Mouse (Mus musculus): ENCODE data around the gene Med15. TPM values are rescaled to one million over a fixed set of nuclear protein-coding genes. Genes with fewer than 3 reads are reported as not detected.

Gene Med15
- polyA plus RNA-seq, 1 experiment from 2014 or later, result 59.4 TPM

DNA sequence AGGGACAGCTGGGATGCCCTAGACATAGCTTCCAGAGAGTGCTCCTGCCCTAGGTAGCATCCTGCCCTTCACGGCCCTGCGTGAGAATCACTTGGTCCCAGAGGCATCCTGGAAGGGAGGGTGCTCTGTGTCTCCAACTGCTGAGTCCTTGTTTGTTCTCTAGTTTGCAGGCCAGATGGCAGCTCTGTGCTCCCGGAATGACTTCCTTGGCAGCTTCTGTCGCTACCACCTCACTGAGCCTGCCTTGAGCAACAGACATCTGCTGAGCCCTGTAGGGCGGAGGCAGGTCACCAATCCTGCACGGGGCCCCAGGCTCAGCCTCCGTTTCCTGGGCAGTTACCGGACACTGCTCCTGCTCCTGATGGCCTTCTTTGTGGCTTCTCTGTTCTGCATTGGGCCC is 90.4 kb downstream of the Med15 start:
- WGBS, result 86% methylated on average over 8 of the region's 8 CpGs
- peaks cover 33% of the 10 kb centered on the region; the same call in 1 of the 2 replicates for H3K36me3 ChIP-seq (replicated peaks)

GRCm38 (mm10) chr16:17641301-17641700 is 91.4 kb downstream of the Med15 start:
- H3K4me2 ChIP-seq, result no peak overlapping the region
- no peaks in the 10 kb centered on the region for H3K27me3 ChIP-seq (replicated peaks)
- no peak for ATAC-seq (replicated peaks)
- H3K36me3 ChIP-seq (replicated peaks), result peaks cover 33% of the 10 kb centered on the region; the same call in 1 of the 2 replicates
- H3K9me3 ChIP-seq, result no peaks in the 10 kb centered on the region
- H3K27ac ChIP-seq, result no peak overlapping the region
- 87% methylated on average over 6 of the region's 6 CpGs for WGBS
- H3K4me1 ChIP-seq, result peaks cover 4% of the 10 kb centered on the region
- H3K9ac ChIP-seq, result no peak overlapping the region
- no peak overlapping the region for H3K4me3 ChIP-seq

More for the DNA sequence above, 90.4 kb downstream of the Med15 start:
- no peaks in the 10 kb centered on the region for H3K27me3 ChIP-seq (replicated peaks)
- no peaks in the 10 kb centered on the region for H3K9me3 ChIP-seq
- H3K9ac ChIP-seq, result no peak overlapping the region
- no peak overlapping the region for H3K27ac ChIP-seq
- H3K4me1 ChIP-seq, result peaks cover 12% of the 10 kb centered on the region
- ATAC-seq (replicated peaks), result no peak
- H3K4me2 ChIP-seq, result no peak overlapping the region
- no peak overlapping the region for H3K4me3 ChIP-seq

GRCm38 (mm10) chr16:17640706-17641105 is 92.0 kb downstream of the Med15 start:
- WGBS, result 88% methylated on average over 9 of the region's 9 CpGs
- H3K36me3 ChIP-seq (replicated peaks), result peaks cover 33% of the 10 kb centered on the region; the same call in 1 of the 2 replicates

DNA sequence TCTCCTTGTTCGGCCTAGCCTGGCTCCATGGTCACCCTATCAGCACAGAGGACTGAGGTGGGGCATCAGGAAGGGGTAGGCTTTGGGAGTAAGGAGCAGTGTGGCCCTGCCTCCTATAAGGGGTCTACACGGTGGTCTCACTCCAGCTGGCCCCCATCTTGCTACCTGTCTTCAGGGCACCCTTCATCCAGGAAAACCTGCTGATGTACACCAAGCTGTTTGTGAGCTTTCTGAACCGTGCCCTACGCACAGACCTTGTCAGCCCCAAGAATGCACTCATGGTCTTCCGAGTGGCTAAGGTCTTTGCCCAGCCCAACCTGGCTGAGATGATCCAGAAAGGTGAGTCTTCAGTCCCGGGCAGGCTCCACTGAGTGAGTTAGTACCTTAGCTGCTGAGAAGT is 92.7 kb downstream of the Med15 start:
- Histone ChIP-seq H3K36me3 (replicated peaks) (peaks cover 33% of the 10 kb centered on the region; the same call in 1 of the 2 replicates), H3K4me1 (no peaks in the 10 kb centered on the region)
- 94% methylated on average over 6 of the region's 6 CpGs for WGBS

More at GRCm38 (mm10) chr16:17640706-17641105, 92.0 kb downstream of the Med15 start:
- H3K27ac ChIP-seq, result no peak overlapping the region
- H3K27me3 ChIP-seq (replicated peaks), result no peaks in the 10 kb centered on the region
- no peaks in the 10 kb centered on the region for H3K4me1 ChIP-seq
- no peak overlapping the region for H3K4me2 ChIP-seq
- no peak overlapping the region for H3K4me3 ChIP-seq
- H3K9me3 ChIP-seq, result no peaks in the 10 kb centered on the region
- no peak for ATAC-seq (replicated peaks)
- H3K9ac ChIP-seq, result no peak overlapping the region

GRCm38 (mm10) chr16:17639081-17639480 is 93.6 kb downstream of the Med15 start:
- Histone ChIP-seq H3K4me1 (no peaks in the 10 kb centered on the region), H3K27ac (no peak overlapping the region), H3K36me3 (replicated peaks) (peaks cover 33% of the 10 kb centered on the region; the same call in 1 of the 2 replicates), H3K4me3 (no peak overlapping the region), H3K4me2 (no peak overlapping the region), H3K9ac (no peak overlapping the region), H3K27me3 (replicated peaks) (no peaks in the 10 kb centered on the region), H3K9me3 (no peaks in the 10 kb centered on the region)
- WGBS, result 88% methylated on average over 3 of the region's 3 CpGs
- ATAC-seq (replicated peaks), result no peak

More for the DNA sequence above, 92.7 kb downstream of the Med15 start:
- Histone ChIP-seq H3K9ac (no peak overlapping the region), H3K9me3 (no peaks in the 10 kb centered on the region), H3K27me3 (replicated peaks) (no peaks in the 10 kb centered on the region), H3K4me2 (no peak overlapping the region), H3K4me3 (no peak overlapping the region), H3K27ac (no peak overlapping the region)
- no peak for ATAC-seq (replicated peaks)

DNA sequence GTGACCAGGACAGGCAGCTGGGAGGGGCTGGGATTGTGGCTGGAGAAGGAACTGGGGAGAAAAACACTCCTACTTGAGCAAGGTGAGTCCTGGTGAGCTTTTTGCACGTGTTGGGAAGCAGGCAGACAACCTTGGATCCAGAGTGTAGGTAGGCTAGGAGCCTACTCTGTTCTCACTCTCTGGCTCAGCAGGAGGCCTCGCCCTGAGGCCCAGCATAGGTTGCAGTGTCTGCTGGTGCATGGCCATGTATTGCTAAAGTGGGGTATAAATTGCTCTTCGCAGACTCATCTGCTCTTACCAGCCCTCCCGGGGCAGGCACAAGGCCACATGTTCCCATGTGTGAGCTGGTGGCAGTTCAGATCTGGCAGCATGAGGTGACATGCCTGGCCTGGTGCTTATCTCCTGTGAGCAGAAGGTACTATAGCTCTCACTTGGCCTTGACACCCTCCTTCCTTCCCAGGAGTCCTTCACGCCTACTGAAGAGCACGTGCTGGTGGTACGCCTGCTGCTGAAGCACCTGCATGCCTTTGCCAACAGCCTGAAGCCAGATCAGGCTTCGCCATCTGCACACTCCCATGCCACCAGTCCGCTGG is 94.6 kb downstream of the Med15 start:
- WGBS, result 92% methylated on average over 9 of the region's 9 CpGs
- Histone ChIP-seq H3K9ac (no peak overlapping the region), H3K4me3 (no peak overlapping the region), H3K4me2 (no peak overlapping the region), H3K9me3 (no peaks in the 10 kb centered on the region), H3K36me3 (replicated peaks) (peaks cover 38% of the 10 kb centered on the region; the same call in 1 of the 2 replicates), H3K27ac (no peak overlapping the region), H3K4me1 (no peaks in the 10 kb centered on the region), H3K27me3 (replicated peaks) (no peaks in the 10 kb centered on the region)
- no peak for ATAC-seq (replicated peaks)

- ATAC-seq (replicated peaks), result no peak
- Histone ChIP-seq H3K27me3 (replicated peaks) (no peaks in the 10 kb centered on the region), H3K27ac (no peak overlapping the region), H3K36me3 (replicated peaks) (peaks cover 38% of the 10 kb centered on the region; the same call in 1 of the 2 replicates), H3K9me3 (no peaks in the 10 kb centered on the region), H3K4me3 (no peak overlapping the region), H3K9ac (no peak overlapping the region), H3K4me1 (no peaks in the 10 kb centered on the region), H3K4me2 (no peak overlapping the region)
- 81% methylated on average over 2 of the region's 2 CpGs for WGBS
Observed at GRCm38 (mm10) chr16:17637610-17638009, 95.1 kb downstream of the Med15 start.

GRCm38 (mm10) chr16:17636904-17637303 is 95.8 kb downstream of the Med15 start:
- H3K36me3 ChIP-seq (replicated peaks), result peaks cover 44% of the 10 kb centered on the region; the same call in 1 of the 2 replicates
- WGBS, result 86% methylated on average over 2 of the region's 2 CpGs

DNA sequence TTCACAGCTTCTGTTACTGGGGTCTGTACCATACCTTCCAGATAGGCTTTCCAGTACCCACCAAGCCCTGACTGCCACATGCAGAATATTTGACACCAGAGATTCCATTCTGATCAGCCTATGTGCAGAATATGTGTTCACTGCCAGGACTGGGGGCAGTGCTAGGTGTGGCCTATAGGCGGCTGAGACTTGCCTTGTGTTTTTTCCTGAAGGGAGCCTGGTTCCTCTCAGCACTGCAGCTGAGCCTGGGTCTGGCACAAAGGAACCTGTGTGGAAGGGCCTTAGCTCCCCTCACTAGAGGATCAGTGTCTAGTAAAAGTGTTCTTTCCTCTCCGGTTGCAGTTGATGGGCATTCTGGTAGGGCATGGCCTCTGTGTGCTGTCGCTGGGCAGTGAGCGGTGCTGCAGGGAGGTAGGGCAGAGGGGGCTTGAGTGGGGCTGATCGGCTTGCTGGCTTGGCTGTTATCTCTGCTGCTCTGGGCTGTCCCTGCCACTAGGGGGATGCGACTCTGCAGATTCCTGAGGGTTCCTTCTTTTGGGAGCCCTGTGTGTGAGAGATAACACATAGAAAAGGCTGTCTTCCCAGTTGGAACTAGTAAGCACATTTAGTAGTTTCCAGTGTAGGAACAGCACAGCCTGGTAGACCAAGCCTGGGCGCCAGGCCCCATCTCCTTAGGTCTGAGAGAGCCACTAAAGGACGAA is 99.1 kb downstream of the Med15 start:
- 75% methylated on average over 8 of the region's 8 CpGs for WGBS
- peaks cover 32% of the 10 kb centered on the region for H3K36me3 ChIP-seq (replicated peaks)
- ATAC-seq (replicated peaks), result no peak

More at GRCm38 (mm10) chr16:17636904-17637303, 95.8 kb downstream of the Med15 start:
- no peak overlapping the region for H3K9ac ChIP-seq
- no peaks in the 10 kb centered on the region for H3K9me3 ChIP-seq
- H3K4me2 ChIP-seq, result no peak overlapping the region
- no peaks in the 10 kb centered on the region for H3K4me1 ChIP-seq
- ATAC-seq (replicated peaks), result no peak
- no peak overlapping the region for H3K4me3 ChIP-seq
- H3K27me3 ChIP-seq (replicated peaks), result no peaks in the 10 kb centered on the region
- no peak overlapping the region for H3K27ac ChIP-seq

GRCm38 (mm10) chr16:17632580-17632979 is 100.1 kb downstream of the Med15 start:
- peaks cover 39% of the 10 kb centered on the region for H3K36me3 ChIP-seq (replicated peaks)

More for the DNA sequence above, 99.1 kb downstream of the Med15 start:
- Histone ChIP-seq H3K9ac (no peak overlapping the region), H3K4me1 (no peaks in the 10 kb centered on the region), H3K4me2 (no peak overlapping the region), H3K27ac (no peak overlapping the region), H3K9me3 (no peaks in the 10 kb centered on the region), H3K4me3 (no peak overlapping the region), H3K27me3 (replicated peaks) (no peaks in the 10 kb centered on the region)

DNA sequence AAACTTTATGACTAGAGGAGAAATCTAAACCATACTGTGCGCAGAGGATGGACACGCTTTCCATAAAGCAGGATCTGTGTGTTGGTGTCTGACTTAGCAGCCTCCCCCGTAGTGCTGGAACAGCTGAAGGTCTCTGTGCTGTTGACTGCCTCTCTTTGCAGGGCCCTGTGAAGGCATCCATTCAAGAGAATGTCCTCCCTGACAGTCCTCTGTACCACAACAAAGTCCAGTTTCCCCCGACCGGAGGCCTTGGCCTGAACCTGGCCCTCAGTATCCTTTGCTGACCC is 106.5 kb downstream of the Med15 start:
- Histone ChIP-seq H3K27me3 (replicated peaks) (no peaks in the 10 kb centered on the region), H3K4me1 (no peaks in the 10 kb centered on the region), H3K4me2 (no peak overlapping the region), H3K9ac (no peak overlapping the region), H3K27ac (no peak overlapping the region), H3K9me3 (no peaks in the 10 kb centered on the region), H3K36me3 (replicated peaks) (peaks cover 56% of the 10 kb centered on the region), H3K4me3 (no peak overlapping the region)
- WGBS, result 97% methylated on average over 5 of the region's 5 CpGs
- ATAC-seq (replicated peaks), result no peak

More at GRCm38 (mm10) chr16:17632580-17632979, 100.1 kb downstream of the Med15 start:
- Histone ChIP-seq H3K27ac (no peak overlapping the region), H3K4me2 (no peak overlapping the region), H3K4me3 (no peak overlapping the region), H3K27me3 (replicated peaks) (no peaks in the 10 kb centered on the region), H3K9ac (no peak overlapping the region), H3K4me1 (no peaks in the 10 kb centered on the region), H3K9me3 (no peaks in the 10 kb centered on the region)
- ATAC-seq (replicated peaks), result no peak
- WGBS, result 97% methylated on average over 2 of the region's 2 CpGs

DNA sequence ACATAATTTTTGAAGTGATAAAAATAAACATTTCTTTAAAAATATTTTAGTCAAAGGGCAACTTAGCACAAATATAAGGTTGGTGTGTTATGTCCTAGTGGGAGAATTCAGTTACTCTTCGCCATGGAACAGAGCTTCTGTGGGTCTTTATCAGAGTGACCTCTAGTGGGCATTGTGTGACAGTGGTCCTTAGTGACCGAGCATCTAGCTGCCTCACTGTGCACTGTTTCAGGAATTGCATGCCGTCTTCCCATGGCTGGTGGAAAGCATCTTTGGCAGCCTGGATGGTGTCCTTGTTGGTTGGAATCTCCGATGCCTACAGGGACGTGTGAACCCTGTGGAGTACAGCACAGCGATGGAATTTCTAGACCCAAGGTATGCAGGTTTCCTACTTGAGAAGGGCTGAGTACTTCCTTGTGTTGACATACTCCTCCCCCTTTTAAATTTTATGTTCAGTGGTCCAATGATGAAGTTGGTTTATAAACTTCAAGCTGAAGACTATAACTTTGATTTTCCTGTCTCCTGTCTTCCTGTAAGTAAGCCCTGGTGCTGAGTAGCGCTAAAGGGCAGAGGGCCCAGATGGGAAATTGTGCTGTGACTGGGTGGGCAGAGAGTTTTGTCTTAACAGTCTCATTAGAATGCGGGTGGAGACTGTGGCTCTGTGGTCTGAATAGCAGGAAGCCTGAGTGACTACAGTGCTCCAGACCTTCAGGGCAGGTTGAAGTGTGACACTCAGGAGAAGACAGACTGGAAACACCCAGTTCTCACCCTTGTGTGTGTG is 107.0 kb downstream of the Med15 start:
- no peak overlapping the region for H3K4me3 ChIP-seq

More for the DNA sequence above, 107.0 kb downstream of the Med15 start:
- Histone ChIP-seq H3K36me3 (replicated peaks) (peaks cover 53% of the 10 kb centered on the region), H3K27me3 (replicated peaks) (no peaks in the 10 kb centered on the region), H3K9me3 (no peaks in the 10 kb centered on the region), H3K9ac (no peak overlapping the region), H3K4me1 (0 out of 2 replicates have a peak, but pooled peaks cover 3% of the 10 kb centered on the region), H3K27ac (no peak overlapping the region), H3K4me2 (no peak overlapping the region)
- WGBS, result 72% methylated on average over 8 of the region's 8 CpGs
- peak; percentile 58; the same call in 1 of the 2 replicates for ATAC-seq (replicated peaks)
